In the genomic region with DNA sequence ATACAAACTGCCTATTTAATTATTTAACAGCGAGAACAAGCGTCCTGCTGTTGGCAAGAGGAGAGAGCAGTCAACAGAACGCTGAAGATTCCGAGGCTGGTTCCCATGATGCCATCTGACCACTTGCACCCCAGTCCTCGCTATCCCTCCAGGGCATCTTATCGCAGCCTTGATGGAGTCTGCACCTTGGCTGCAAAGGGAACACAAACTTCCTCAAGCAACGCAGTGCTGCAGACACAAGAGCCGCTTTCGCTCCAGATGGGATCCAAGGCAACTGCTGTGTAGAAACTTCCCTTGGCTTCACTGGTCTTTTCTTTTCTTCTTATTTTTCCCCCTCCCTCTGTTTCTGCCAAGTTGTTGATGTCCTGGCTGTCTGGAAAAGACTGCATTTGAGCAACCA, we compare ENCODE assay signal across 22 mouse cellular contexts.
DNase-seq lines count a peak whose midpoint lies in the region; ATAC-seq lines count a peak whose summit lies in the region.
"Had no signal": no experiment of that assay in that cellular context is flagged by ENCODE, and none has a peak within 500 bp of the region (broad histone marks: within the 10 kb centered on the region; RNA-seq: fewer than 3 reads in every experiment).

No protein-coding gene starts in this region.

- DNase-seq in midbrain, embryonic 10.5 days (ENCODE audit: low spot score), result no peak
- DNase-seq in brain, adult 2 months (ENCODE audit: low read depth, low spot score), result peak; percentile 29
- DNase-seq: adrenal gland, postnatal 25 days; cerebellum, adult 11-12 months; cerebellum, adult 9-10 months; cerebellum, postnatal 25 days; gastrocnemius, postnatal 14 days; heart, postnatal 36 days; kidney, adult 11 months; kidney, adult 9 months had no signal

- WGBS in forebrain, embryonic 16.5 days, result 36% methylated on average over 9 of the region's 9 CpGs
- WGBS in forebrain, embryonic 13.5 days, result 75% methylated on average over 9 of the region's 9 CpGs
- 67% methylated on average over 9 of the region's 9 CpGs for WGBS in hindbrain, embryonic 13.5 days
- WGBS in hindbrain, embryonic 12.5 days, result 70% methylated on average over 9 of the region's 9 CpGs
- WGBS in midbrain, embryonic 10.5 days, result 81% methylated on average over 9 of the region's 9 CpGs
- WGBS in midbrain, embryonic 16.5 days, result 67% methylated on average over 9 of the region's 9 CpGs

- no peak overlapping the region for H3K27ac ChIP-seq in forebrain, embryonic 16.5 days (ENCODE audit: low read length)
- no peak overlapping the region for H3K27ac ChIP-seq in forebrain, embryonic 13.5 days
- H3K27ac ChIP-seq in hindbrain, embryonic 13.5 days, result peak overlapping the region; percentile 52; the same call in 1 of the 2 replicates
- no peak overlapping the region for H3K27ac ChIP-seq in hindbrain, embryonic 12.5 days
- H3K27ac ChIP-seq in midbrain, embryonic 10.5 days (replicated peaks), result 0 out of 2 replicates have a peak overlapping the region, but pooled peaks have one; percentile 6
- H3K27ac ChIP-seq in midbrain, embryonic 16.5 days (ENCODE audit: low read length), result no peak overlapping the region
- H3K27ac ChIP-seq: embryonic facial prominence, embryonic 12.5 days; heart, embryonic 13.5 days; hindbrain, embryonic 15.5 days had no signal

- peaks cover 6% of the 10 kb centered on the region for H3K4me1 ChIP-seq in forebrain, embryonic 16.5 days (replicated peaks; ENCODE audit: control insufficient read depth, insufficient read depth, low read length)
- 0 out of 2 replicates have a peak, but pooled peaks cover 7% of the 10 kb centered on the region for H3K4me1 ChIP-seq in forebrain, embryonic 13.5 days
- peaks cover 9% of the 10 kb centered on the region for H3K4me1 ChIP-seq in hindbrain, embryonic 13.5 days (replicated peaks)
- H3K4me1 ChIP-seq in hindbrain, embryonic 12.5 days, result 0 out of 2 replicates have a peak, but pooled peaks cover 6% of the 10 kb centered on the region
- peaks cover 13% of the 10 kb centered on the region for H3K4me1 ChIP-seq in midbrain, embryonic 10.5 days
- no peaks in the 10 kb centered on the region for H3K4me1 ChIP-seq in midbrain, embryonic 16.5 days (ENCODE audit: control insufficient read depth, insufficient read depth, low read length)
- H3K4me1 ChIP-seq: embryonic facial prominence, embryonic 12.5 days; heart, embryonic 13.5 days; hindbrain, embryonic 15.5 days had no signal

- H3K4me3 ChIP-seq in forebrain, embryonic 16.5 days (replicated peaks; ENCODE audit: low read length), result no peak overlapping the region
- no peak overlapping the region for H3K4me3 ChIP-seq in forebrain, embryonic 13.5 days
- H3K4me3 ChIP-seq in hindbrain, embryonic 13.5 days, result no peak overlapping the region
- no peak overlapping the region for H3K4me3 ChIP-seq in hindbrain, embryonic 12.5 days
- no peak overlapping the region for H3K4me3 ChIP-seq in midbrain, embryonic 10.5 days
- H3K4me3 ChIP-seq in midbrain, embryonic 16.5 days (ENCODE audit: low read depth, low read length), result no peak overlapping the region
- H3K4me3 ChIP-seq: embryonic facial prominence, embryonic 12.5 days; heart, embryonic 13.5 days; hindbrain, embryonic 15.5 days had no signal

- no peak overlapping the region for H3K9ac ChIP-seq in forebrain, embryonic 16.5 days (replicated peaks; ENCODE audit: low read depth, low read length)
- H3K9ac ChIP-seq in forebrain, embryonic 13.5 days, result no peak overlapping the region
- H3K9ac ChIP-seq in hindbrain, embryonic 13.5 days, result no peak overlapping the region
- H3K9ac ChIP-seq in hindbrain, embryonic 12.5 days, result no peak overlapping the region
- no peak overlapping the region for H3K9ac ChIP-seq in midbrain, embryonic 16.5 days (ENCODE audit: low read depth, low read length)
- H3K9ac ChIP-seq: embryonic facial prominence, embryonic 12.5 days; heart, embryonic 13.5 days; hindbrain, embryonic 15.5 days had no signal

- no peaks in the 10 kb centered on the region for H3K9me3 ChIP-seq in forebrain, embryonic 16.5 days (ENCODE audit: control insufficient read depth, low read length)
- no peaks in the 10 kb centered on the region; the same call in 1 of the 2 replicates for H3K9me3 ChIP-seq in forebrain, embryonic 13.5 days (replicated peaks)
- H3K9me3 ChIP-seq in hindbrain, embryonic 13.5 days, result no peaks in the 10 kb centered on the region; the same call in 1 of the 2 replicates
- no peaks in the 10 kb centered on the region; the same call in 1 of the 2 replicates for H3K9me3 ChIP-seq in hindbrain, embryonic 12.5 days (replicated peaks)
- no peaks in the 10 kb centered on the region; the same call in 1 of the 2 replicates for H3K9me3 ChIP-seq in midbrain, embryonic 10.5 days (replicated peaks)
- no peaks in the 10 kb centered on the region; the same call in 1 of the 2 replicates for H3K9me3 ChIP-seq in midbrain, embryonic 16.5 days (replicated peaks; ENCODE audit: control insufficient read depth, low read length, poor library complexity, severe bottlenecking)

- ATAC-seq in forebrain, embryonic 16.5 days, result peak; percentile 75
- no peak; the same call in 1 of the 2 replicates for ATAC-seq in forebrain, embryonic 13.5 days
- ATAC-seq in hindbrain, embryonic 13.5 days (ENCODE audit: low FRiP score), result no peak
- ATAC-seq in hindbrain, embryonic 12.5 days (ENCODE audit: low FRiP score), result no peak
- no peak for ATAC-seq in midbrain, embryonic 16.5 days
- ATAC-seq in cerebellum, adult (ENCODE audit: insufficient number of reproducible peaks, low FRiP score, low TSS enrichment), result no peak
- ATAC-seq: activated CD4-positive, CD25-positive, alpha-beta regulatory T cell, adult 4 months; Patski had no signal

- no peaks in the 10 kb centered on the region for H3K27me3 ChIP-seq in forebrain, embryonic 16.5 days (replicated peaks; ENCODE audit: control insufficient read depth, insufficient read depth, low read length)
- H3K27me3 ChIP-seq in forebrain, embryonic 13.5 days, result no peaks in the 10 kb centered on the region
- no peaks in the 10 kb centered on the region for H3K27me3 ChIP-seq in hindbrain, embryonic 13.5 days
- no peaks in the 10 kb centered on the region for H3K27me3 ChIP-seq in hindbrain, embryonic 12.5 days
- 0 out of 2 replicates have a peak, but pooled peaks cover 7% of the 10 kb centered on the region for H3K27me3 ChIP-seq in midbrain, embryonic 10.5 days (ENCODE audit: low read depth, poor library complexity, severe bottlenecking)
- no peaks in the 10 kb centered on the region for H3K27me3 ChIP-seq in midbrain, embryonic 16.5 days (ENCODE audit: control insufficient read depth, insufficient read depth, low read depth, low read length)
- H3K27me3 ChIP-seq: CH12.LX; embryonic facial prominence, embryonic 12.5 days; heart, embryonic 13.5 days; hindbrain, embryonic 15.5 days; Patski had no signal

- H3K4me2 ChIP-seq in forebrain, embryonic 16.5 days (ENCODE audit: low read length), result 0 out of 2 replicates have a peak overlapping the region, but pooled peaks have one; percentile 12
- no peak overlapping the region for H3K4me2 ChIP-seq in forebrain, embryonic 13.5 days
- no peak overlapping the region for H3K4me2 ChIP-seq in hindbrain, embryonic 13.5 days
- no peak overlapping the region for H3K4me2 ChIP-seq in hindbrain, embryonic 12.5 days (replicated peaks)
- no peak overlapping the region for H3K4me2 ChIP-seq in midbrain, embryonic 16.5 days (ENCODE audit: low read length)
- H3K4me2 ChIP-seq: embryonic facial prominence, embryonic 12.5 days; heart, embryonic 13.5 days; hindbrain, embryonic 15.5 days had no signal

- no peaks in the 10 kb centered on the region for H3K36me3 ChIP-seq in forebrain, embryonic 16.5 days (ENCODE audit: control insufficient read depth, insufficient read depth)
- no peaks in the 10 kb centered on the region for H3K36me3 ChIP-seq in forebrain, embryonic 13.5 days (ENCODE audit: poor library complexity, severe bottlenecking)
- H3K36me3 ChIP-seq in hindbrain, embryonic 13.5 days, result no peaks in the 10 kb centered on the region
- H3K36me3 ChIP-seq in hindbrain, embryonic 12.5 days, result no peaks in the 10 kb centered on the region
- no peaks in the 10 kb centered on the region for H3K36me3 ChIP-seq in midbrain, embryonic 10.5 days
- H3K36me3 ChIP-seq in midbrain, embryonic 16.5 days (ENCODE audit: control insufficient read depth, insufficient read depth, low read length), result no peaks in the 10 kb centered on the region
- H3K36me3 ChIP-seq: embryonic facial prominence, embryonic 12.5 days; heart, embryonic 13.5 days; hindbrain, embryonic 15.5 days had no signal

Comparison
In these comparisons a context has a peak if more than half of its experiments do, and no peak if none do; other contexts are left out.
1. H3K27ac ChIP-seq: peak in hindbrain, embryonic 13.5 days (single experiment) and midbrain, embryonic 10.5 days (single experiment); none in forebrain, embryonic 16.5 days (single experiment), forebrain, embryonic 13.5 days (single experiment), hindbrain, embryonic 12.5 days (single experiment) and midbrain, embryonic 16.5 days (single experiment).